Mouse (Mus musculus): Measurements from ENCODE around the gene Sly. TPM values are rescaled to one million over a fixed set of nuclear protein-coding genes. Genes with fewer than 3 reads are reported as not detected.
"Not testable (repeated sequence)": the region's sequence is repeated elsewhere in the genome, so short reads cannot be mapped to it uniquely, and the experiment has no call there.

Sly gene
- polyA plus RNA-seq (2015; fragmentation: Nextera tagmentation; extraction: Ambion mirVana): not detected in 2 replicates

DNA sequence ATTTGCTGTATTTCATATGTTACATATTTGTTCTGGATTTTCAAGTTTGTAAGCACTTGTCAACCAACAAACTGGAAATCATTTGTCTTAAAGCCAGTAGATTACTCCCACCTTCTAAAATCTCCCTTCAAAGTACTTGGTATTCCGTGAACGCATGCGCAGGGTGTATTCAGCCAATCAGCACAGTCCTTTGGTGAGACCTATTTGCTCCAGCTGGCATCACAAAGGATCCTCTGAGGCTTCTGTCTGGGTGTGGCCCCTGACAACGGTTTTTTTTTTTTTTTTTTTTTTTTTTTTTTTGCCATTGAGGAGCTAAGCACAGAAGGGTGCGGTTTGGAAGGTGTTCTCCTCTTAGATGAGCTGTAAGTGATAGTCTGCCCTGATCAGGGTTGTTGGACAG, at the start of gene Sly:
Gene Sly (plus strand): TSS at position 301 of the 400 bp plus-strand sequence.
- H3K4me3 ChIP-seq (replicated peaks); H3K27me3 ChIP-seq; H3K36me3 ChIP-seq; H3K4me1 ChIP-seq; H3K9ac ChIP-seq; ATAC-seq (ENCODE audit: insufficient number of reproducible peaks, low FRiP score, low TSS enrichment, low read depth); H3K27ac ChIP-seq (replicated peaks); H3K9me3 ChIP-seq (replicated peaks); H3K4me2 ChIP-seq (replicated peaks): not testable (repeated sequence)
- no CpG with 5 or more reads among the region's 5 CpGs for WGBS

Data from embryonic facial prominence, embryonic 15.5 days (tissue).